ENCODE assay signal across 8 mouse cellular contexts in the genomic region with DNA sequence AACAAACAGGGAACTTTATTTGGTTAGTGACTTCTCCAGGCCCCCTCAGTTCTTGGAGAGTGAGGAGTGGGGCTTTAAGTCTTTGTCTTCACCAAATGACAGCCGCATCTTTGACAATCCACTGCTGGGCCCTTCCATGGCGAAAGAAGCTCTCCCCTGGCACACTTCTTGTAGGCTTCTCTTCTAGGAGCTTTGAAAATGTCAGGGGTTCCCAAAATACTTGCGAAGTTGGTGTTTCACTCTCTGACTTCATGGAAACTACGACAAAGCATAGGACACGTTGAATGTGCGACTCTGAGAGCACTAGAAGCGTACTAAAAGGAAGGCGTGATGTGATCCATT. TPM values are rescaled to one million over a fixed set of nuclear protein-coding genes. Genes with fewer than 3 reads are reported as not detected.
DNase-seq lines count a peak whose midpoint lies in the region; ATAC-seq and TF ChIP-seq lines count a peak whose summit lies in the region.

No protein-coding gene starts in this region.

- no peak for DNase-seq in lung, adult 2 months
- no peak for DNase-seq in lung, postnatal 25 days (ENCODE audit: low spot score)
- DNase-seq in intestine, embryonic 14.5 days (ENCODE audit: low spot score) = no peak
- no peak for DNase-seq in embryo, embryonic 10.5 days (ENCODE audit: low spot score)
- DNase-seq in right cerebral cortex, postnatal 36 days (ENCODE audit: low spot score in 2 of 2) = no peak
- no peak for DNase-seq in adrenal gland, postnatal 36 days

- 20% methylated on average over 8 of the region's 8 CpGs for WGBS in lung, adult 2 months
- WGBS in embryonic facial prominence, embryonic 15.5 days = 6% methylated on average over 8 of the region's 8 CpGs
- WGBS in intestine, embryonic 14.5 days = 22% methylated on average over 8 of the region's 8 CpGs
- WGBS in neural tube, embryonic 13.5 days = 23% methylated on average over 8 of the region's 8 CpGs

- peak overlapping the region; percentile 57 for H3K4me2 ChIP-seq in embryonic facial prominence, embryonic 15.5 days (replicated peaks)
- H3K4me2 ChIP-seq in intestine, embryonic 14.5 days (ENCODE audit: low read length) = peak overlapping the region; percentile 55
- H3K4me2 ChIP-seq in neural tube, embryonic 13.5 days = peak overlapping the region; percentile 62

- no peak for TF ChIP-seq CTCF in lung, adult 2 months (IDR thresholded peaks at IDR 0.05; ENCODE audit: insufficient read depth, low read length)

- 0 out of 2 replicates have a peak, but pooled peaks cover 2% of the 10 kb centered on the region for H3K4me1 ChIP-seq in lung, adult 2 months (ENCODE audit: control insufficient read depth, insufficient read depth, low read length)
- H3K4me1 ChIP-seq in embryonic facial prominence, embryonic 15.5 days = peaks cover 9% of the 10 kb centered on the region
- peaks cover 11% of the 10 kb centered on the region for H3K4me1 ChIP-seq in intestine, embryonic 14.5 days (replicated peaks; ENCODE audit: control insufficient read depth, insufficient read depth, low read length)
- H3K4me1 ChIP-seq in neural tube, embryonic 13.5 days (replicated peaks) = peaks cover 14% of the 10 kb centered on the region

- peak overlapping the region; percentile 55 for H3K4me3 ChIP-seq in lung, adult 2 months (replicated peaks; ENCODE audit: extremely low read depth, low read depth, low read length)
- H3K4me3 ChIP-seq in embryonic facial prominence, embryonic 15.5 days (replicated peaks) = peak overlapping the region; percentile 79
- peak overlapping the region; percentile 67 for H3K4me3 ChIP-seq in intestine, embryonic 14.5 days (ENCODE audit: low read depth, low read length)
- H3K4me3 ChIP-seq in neural tube, embryonic 13.5 days = peak overlapping the region; percentile 72

- ATAC-seq in embryonic facial prominence, embryonic 15.5 days (ENCODE audit: insufficient number of reproducible peaks, low FRiP score, low TSS enrichment, low read depth) = no peak
- no peak for ATAC-seq in intestine, embryonic 14.5 days (replicated peaks; ENCODE audit: low FRiP score, low TSS enrichment, low read depth)
- ATAC-seq in neural tube, embryonic 13.5 days (ENCODE audit: low read depth) = no peak; the same call in 1 of the 2 replicates

- H3K9ac ChIP-seq in embryonic facial prominence, embryonic 15.5 days = no peak overlapping the region
- peak overlapping the region; percentile 45 for H3K9ac ChIP-seq in intestine, embryonic 14.5 days (ENCODE audit: low read length)
- H3K9ac ChIP-seq in neural tube, embryonic 13.5 days = peak overlapping the region; percentile 89

- no peak for TF ChIP-seq POLR2A in lung, adult 2 months (IDR thresholded peaks at IDR 0.05; ENCODE audit: borderline replicate concordance, extremely low read depth, low read depth, low read length)

- no peaks in the 10 kb centered on the region for H3K27me3 ChIP-seq in embryonic facial prominence, embryonic 15.5 days
- H3K27me3 ChIP-seq in intestine, embryonic 14.5 days (replicated peaks; ENCODE audit: control insufficient read depth, insufficient read depth, low read length) = no peaks in the 10 kb centered on the region
- no peaks in the 10 kb centered on the region for H3K27me3 ChIP-seq in neural tube, embryonic 13.5 days

- no peaks in the 10 kb centered on the region for H3K36me3 ChIP-seq in embryonic facial prominence, embryonic 15.5 days
- H3K36me3 ChIP-seq in intestine, embryonic 14.5 days (ENCODE audit: control insufficient read depth, insufficient read depth, low read length) = no peaks in the 10 kb centered on the region
- H3K36me3 ChIP-seq in neural tube, embryonic 13.5 days = no peaks in the 10 kb centered on the region

- H3K27ac ChIP-seq in embryonic facial prominence, embryonic 15.5 days (replicated peaks) = peak overlapping the region; percentile 99
- H3K27ac ChIP-seq in intestine, embryonic 14.5 days (ENCODE audit: low read depth) = peak overlapping the region; percentile 93
- H3K27ac ChIP-seq in neural tube, embryonic 13.5 days (replicated peaks) = peak overlapping the region; percentile 98

- H3K9me3 ChIP-seq in embryonic facial prominence, embryonic 15.5 days (replicated peaks) = no peaks in the 10 kb centered on the region
- no peaks in the 10 kb centered on the region for H3K9me3 ChIP-seq in intestine, embryonic 14.5 days (ENCODE audit: control insufficient read depth, low read length)
- no peaks in the 10 kb centered on the region for H3K9me3 ChIP-seq in neural tube, embryonic 13.5 days

RNA-seq across cellular contexts. Expression of gene Copg2, which starts 0.4 kb away (rescaled TPM):
- 6.8 and 11.1 TPM in 2 replicates for polyA plus RNA-seq in lung, adult 2 months (2012; rRNA removed)
- polyA plus RNA-seq in embryonic facial prominence, embryonic 15.5 days (2015; fragmentation: Nextera tagmentation; extraction: Ambion mirVana) = 23.9 and 26.6 TPM in 2 replicates
- polyA plus RNA-seq in intestine, embryonic 14.5 days (2014; fragmentation: Nextera tagmentation; extraction: Ambion mirVana) = 22.9 and 23.5 TPM in 2 replicates
- 27.6 and 29.7 TPM in 2 replicates for polyA plus RNA-seq in neural tube, embryonic 13.5 days (2015; fragmentation: Nextera tagmentation; extraction: Ambion mirVana)
- total RNA-seq in adrenal gland, postnatal 36 days (2021) = 10 to 100 TPM; 60.7 to 91.3 TPM

RNA-seq across cellular contexts. Expression of gene Tsga13, which starts 18.4 kb away (rescaled TPM):
- not detected in 2 replicates for polyA plus RNA-seq in lung, adult 2 months (2012; rRNA removed)
- polyA plus RNA-seq in embryonic facial prominence, embryonic 15.5 days (2015; fragmentation: Nextera tagmentation; extraction: Ambion mirVana) = 0.29 TPM in 1 of 2 replicates, not detected in the other
- 0.24 and 0.62 TPM in 2 replicates for polyA plus RNA-seq in intestine, embryonic 14.5 days (2014; fragmentation: Nextera tagmentation; extraction: Ambion mirVana)
- polyA plus RNA-seq in neural tube, embryonic 13.5 days (2015; fragmentation: Nextera tagmentation; extraction: Ambion mirVana) = 0.39 TPM in 1 of 2 replicates, not detected in the other
- not detected for total RNA-seq in adrenal gland, postnatal 36 days (2021)
